Mouse (Mus musculus) midbrain, embryonic 12.5 days (tissue): Measurements from ENCODE around the gene Kif26b. TPM values are rescaled to one million over a fixed set of nuclear protein-coding genes. Genes with fewer than 3 reads are reported as not detected.

Experiments
- ATAC-seq: fragments of 200-750 bp; cut with Nextera tagmentation; 2 replicates; pipeline ENCODE4 v1.8.0; 2017; ENCODE audit warnings: low read depth, moderate TSS enrichment, moderate library complexity; ENCODE audit not compliant: low FRiP score
- H3K27ac ChIP-seq: fragments of 300-500 bp; sonication (generic); replicated peaks from 2 replicates; pipeline ENCODE4 v1.5.1; 2016; ENCODE audit warnings: mild to moderate bottlenecking
- H3K27me3 ChIP-seq: fragments of 300-500 bp; sonication (generic); 2 replicates; pipeline ENCODE4 v1.6.1; 2016; ENCODE audit warnings: mild to moderate bottlenecking
- H3K36me3 ChIP-seq: fragments of 300-500 bp; sonication (generic); 2 replicates; pipeline ENCODE4 v1.6.1; 2016
- H3K4me1 ChIP-seq: fragments of 300-500 bp; sonication (generic); 2 replicates; pipeline ENCODE4 v1.6.1; 2016
- H3K4me2 ChIP-seq: fragments of 300-500 bp; sonication (generic); replicated peaks from 2 replicates; pipeline ENCODE4 v1.6.1; 2016; ENCODE audit warnings: mild to moderate bottlenecking, moderate library complexity
- H3K4me3 ChIP-seq: fragments of 300-500 bp; sonication (generic); 2 replicates; pipeline ENCODE4 v1.5.1; 2016; ENCODE audit warnings: mild to moderate bottlenecking
- H3K9ac ChIP-seq: fragments of 300-500 bp; sonication (generic); replicated peaks from 2 replicates; pipeline ENCODE4 v1.6.1; 2016; ENCODE audit warnings: mild to moderate bottlenecking, moderate library complexity
- H3K9me3 ChIP-seq: fragments of 300-500 bp; sonication (generic); 2 replicates; pipeline ENCODE4 v1.6.1; 2016; ENCODE audit warnings: mild to moderate bottlenecking
- WGBS: fragments of 180-500 bp; shearing (Covaris S2); methylation state at CpG from one replicate; pipeline ENCODE4 v1.1.7; 2016; 5-methylcytosine and 5-hydroxymethylcytosine counted together
- polyA plus RNA-seq: library from polyadenylated mRNA; unstranded; fragments of >200 nt; fragmentation: Nextera tagmentation; extraction: Ambion mirVana; gene quantifications from 2 replicates; pipeline ENCODE4 v1.2.1, GENCODE M21; 2016

Gene Kif26b
- polyA plus RNA-seq, 1 experiment from 2014 or later, result 8.8 TPM

DNA sequence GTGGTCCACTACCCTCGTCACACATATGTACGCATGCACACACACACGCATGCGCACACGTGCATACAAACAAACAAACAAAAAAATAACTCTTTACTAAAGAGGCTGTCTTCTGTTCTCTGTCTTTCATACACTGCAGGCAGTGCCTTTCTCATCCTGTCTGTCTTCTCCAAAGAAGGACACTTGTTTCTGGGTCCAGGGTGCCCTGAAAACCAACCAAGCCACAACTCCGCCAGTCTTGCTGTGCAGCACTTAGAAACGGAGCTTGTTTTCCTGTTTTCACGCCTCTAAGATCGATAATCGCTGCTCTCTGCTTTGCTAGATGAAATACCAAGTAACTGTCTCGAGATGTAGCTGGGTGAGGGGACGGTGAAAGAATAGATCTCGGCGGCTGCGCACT, 82.6 kb downstream of the Kif26b start:
- WGBS, result 86% methylated on average over 15 of the region's 15 CpGs
- H3K9ac ChIP-seq, result no peak overlapping the region
- no peak overlapping the region for H3K4me2 ChIP-seq
- no peak overlapping the region for H3K27ac ChIP-seq
- H3K36me3 ChIP-seq, result no peaks in the 10 kb centered on the region
- ATAC-seq, result no peak
- no peaks in the 10 kb centered on the region for H3K9me3 ChIP-seq
- peaks cover 23% of the 10 kb centered on the region for H3K4me1 ChIP-seq
- H3K27me3 ChIP-seq, result no peaks in the 10 kb centered on the region; the same call in 1 of the 2 replicates
- H3K4me3 ChIP-seq, result no peak overlapping the region

DNA sequence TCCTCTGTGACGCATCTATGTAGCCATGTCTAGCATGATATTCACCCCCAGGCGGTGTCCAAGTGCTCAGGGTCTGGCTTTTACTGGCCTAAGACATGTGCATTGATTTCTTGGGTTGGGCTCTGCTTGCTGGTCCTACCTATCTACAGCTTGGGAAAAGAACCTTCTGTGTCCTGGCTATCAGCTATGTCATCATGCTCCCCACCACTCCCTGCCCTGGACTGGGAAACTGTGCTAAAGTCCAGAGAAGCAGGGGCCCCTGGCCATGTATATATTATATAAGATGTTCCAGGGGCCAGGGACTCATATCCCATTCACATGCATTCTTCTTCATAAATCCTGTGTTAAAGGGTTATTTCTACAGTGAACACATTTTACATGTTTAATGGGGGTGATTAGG, 92.4 kb downstream of the Kif26b start:
- Histone ChIP-seq H3K9me3 (no peaks in the 10 kb centered on the region), H3K27ac (no peak overlapping the region), H3K4me2 (no peak overlapping the region), H3K4me1 (no peaks in the 10 kb centered on the region), H3K4me3 (no peak overlapping the region), H3K9ac (no peak overlapping the region), H3K27me3 (0 out of 2 replicates have a peak, but pooled peaks cover under 1% of the 10 kb centered on the region), H3K36me3 (no peaks in the 10 kb centered on the region)
- ATAC-seq, result no peak
- 89% methylated on average over 2 of the region's 2 CpGs for WGBS

DNA sequence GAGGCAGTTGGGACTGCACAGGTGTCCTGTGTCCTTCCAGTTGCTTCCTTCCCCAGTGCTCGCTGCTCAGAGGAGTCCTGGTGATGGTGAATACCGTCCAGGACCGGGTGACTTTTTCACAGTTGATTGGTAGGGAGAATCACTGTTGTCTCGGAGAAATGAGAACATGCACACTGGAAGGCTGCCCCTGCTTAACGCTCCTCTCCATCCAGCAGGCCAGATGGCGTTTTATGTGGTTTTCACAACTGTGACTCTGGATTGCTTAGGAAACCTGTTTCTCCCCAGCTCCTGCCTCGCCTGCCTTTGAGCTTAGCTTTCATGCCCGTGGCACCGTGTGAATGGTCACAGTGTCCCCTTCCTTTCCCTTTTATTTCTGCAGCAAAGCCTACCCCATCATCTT, 95.0 kb downstream of the Kif26b start:
- H3K27ac ChIP-seq, result no peak overlapping the region
- H3K9ac ChIP-seq, result no peak overlapping the region
- peaks cover 4% of the 10 kb centered on the region; the same call in 1 of the 2 replicates for H3K27me3 ChIP-seq
- H3K4me2 ChIP-seq, result no peak overlapping the region
- H3K4me3 ChIP-seq, result no peak overlapping the region
- H3K36me3 ChIP-seq, result no peaks in the 10 kb centered on the region
- H3K9me3 ChIP-seq, result no peaks in the 10 kb centered on the region
- peaks cover 9% of the 10 kb centered on the region; the same call in 1 of the 2 replicates for H3K4me1 ChIP-seq
- ATAC-seq, result no peak
- 77% methylated on average over 9 of the region's 9 CpGs for WGBS

DNA sequence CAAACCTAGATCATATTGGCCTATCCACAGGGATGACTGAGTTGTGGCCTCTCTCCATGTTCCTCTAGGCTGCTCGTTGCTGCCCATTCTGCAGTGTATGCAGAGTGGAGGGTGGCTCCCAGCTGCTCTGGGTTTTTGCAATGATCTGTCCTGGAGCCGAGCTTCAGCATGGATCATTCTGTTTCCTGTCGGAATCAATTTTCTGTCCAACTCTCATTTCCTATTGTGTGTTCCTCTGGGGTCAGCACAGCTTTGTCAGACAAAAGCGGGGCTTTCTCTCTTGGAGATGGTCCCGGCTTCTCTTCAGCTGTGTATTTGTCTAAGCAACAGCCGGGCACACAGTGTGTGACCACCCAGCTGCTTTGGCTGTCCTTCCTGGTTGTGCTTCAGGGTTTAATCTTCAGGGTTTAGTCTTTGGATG, 98.0 kb downstream of the Kif26b start:
- ATAC-seq, result peak; percentile 66; the same call in 1 of the 2 replicates
- WGBS, result 30% methylated on average over 6 of the region's 6 CpGs
- Histone ChIP-seq H3K27ac (no peak overlapping the region), H3K4me2 (no peak overlapping the region), H3K4me1 (peaks cover 9% of the 10 kb centered on the region; the same call in 1 of the 2 replicates), H3K4me3 (no peak overlapping the region), H3K9me3 (no peaks in the 10 kb centered on the region), H3K36me3 (no peaks in the 10 kb centered on the region), H3K27me3 (peaks cover 4% of the 10 kb centered on the region; the same call in 1 of the 2 replicates), H3K9ac (no peak overlapping the region)

DNA sequence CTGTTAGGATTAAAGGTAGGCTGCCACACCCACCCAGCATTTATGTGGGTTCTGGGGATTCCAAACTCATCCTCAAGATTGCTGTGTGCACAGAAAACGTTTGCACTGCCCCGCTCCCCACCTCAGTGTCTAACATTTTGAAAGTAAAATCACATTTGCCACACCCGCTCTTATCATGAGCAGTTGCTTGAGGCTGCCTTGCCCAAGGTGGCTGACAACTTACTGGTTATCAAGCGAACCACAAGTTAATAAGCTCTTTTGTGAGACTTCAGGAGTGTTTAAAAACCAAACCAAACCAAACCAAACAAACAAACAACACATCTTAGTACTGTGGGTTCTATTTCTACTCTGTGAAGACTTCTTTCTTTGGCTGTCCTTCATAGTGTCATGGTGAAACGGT, 101.1 kb downstream of the Kif26b start:
- Histone ChIP-seq H3K36me3 (no peaks in the 10 kb centered on the region), H3K4me3 (no peak overlapping the region), H3K4me1 (peaks cover 18% of the 10 kb centered on the region), H3K27me3 (peaks cover 4% of the 10 kb centered on the region; the same call in 1 of the 2 replicates), H3K4me2 (no peak overlapping the region), H3K27ac (no peak overlapping the region), H3K9me3 (no peaks in the 10 kb centered on the region), H3K9ac (no peak overlapping the region)
- 89% methylated on average over 5 of the region's 5 CpGs for WGBS
- no peak for ATAC-seq

DNA sequence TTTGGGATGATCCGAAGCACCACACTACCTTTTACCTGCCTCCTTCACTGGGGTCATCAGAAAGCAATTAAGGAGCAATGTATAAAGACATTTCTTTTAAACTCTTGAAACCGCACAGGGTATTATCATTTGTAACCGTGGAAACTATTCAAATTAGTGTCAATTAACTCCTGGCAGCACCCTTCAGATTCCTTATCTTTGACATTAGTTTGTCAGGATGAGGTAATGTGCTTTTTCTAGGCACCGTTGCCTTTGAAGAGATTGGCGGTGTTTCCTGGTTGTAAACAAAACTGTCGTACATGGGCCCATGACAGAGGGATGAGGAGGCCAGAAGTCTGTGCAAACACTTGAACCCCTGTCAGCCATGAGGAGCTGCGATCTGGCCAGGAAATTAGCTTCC, 102.9 kb downstream of the Kif26b start:
- Histone ChIP-seq H3K4me2 (no peak overlapping the region), H3K9ac (no peak overlapping the region), H3K27me3 (no peaks in the 10 kb centered on the region), H3K36me3 (no peaks in the 10 kb centered on the region), H3K9me3 (no peaks in the 10 kb centered on the region), H3K4me3 (no peak overlapping the region), H3K4me1 (peaks cover 14% of the 10 kb centered on the region), H3K27ac (no peak overlapping the region)
- no peak for ATAC-seq
- 72% methylated on average over 7 of the region's 7 CpGs for WGBS

DNA sequence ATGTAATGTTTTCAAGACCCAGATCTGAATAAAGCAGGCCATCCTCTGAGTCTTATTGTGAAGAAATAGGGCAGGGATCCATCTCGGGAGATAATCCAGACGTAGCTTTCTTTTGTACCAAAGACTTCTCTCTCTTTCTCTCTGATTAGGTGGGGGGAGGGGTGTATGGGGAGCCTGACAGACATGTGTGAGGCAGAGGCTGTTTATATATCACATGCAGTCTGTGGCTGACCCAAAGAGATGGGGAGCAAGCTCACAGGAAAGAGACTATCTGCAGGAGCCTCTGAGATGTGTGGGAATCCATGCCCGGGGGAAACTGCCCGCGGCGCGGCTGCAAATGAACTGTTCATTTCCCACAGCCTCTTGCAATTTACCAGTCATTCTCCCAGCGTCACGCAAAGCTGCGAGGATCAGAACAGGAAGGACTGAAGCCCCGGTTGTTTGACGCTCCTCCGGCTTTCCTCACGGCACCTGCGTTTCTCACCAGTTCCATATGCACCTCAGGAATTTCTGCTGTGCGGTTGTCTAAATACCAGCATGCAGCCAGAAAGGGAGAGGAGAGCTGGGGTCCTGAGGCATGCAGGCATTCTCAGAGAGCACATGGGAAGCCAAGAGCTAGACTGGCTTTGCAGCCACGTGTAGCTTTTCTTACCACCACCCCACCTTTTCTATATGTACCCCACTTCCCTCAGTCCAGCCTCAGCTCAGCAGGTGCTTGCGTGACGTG, 105.6 kb downstream of the Kif26b start:
- H3K27me3 ChIP-seq, result no peaks in the 10 kb centered on the region
- H3K36me3 ChIP-seq, result no peaks in the 10 kb centered on the region
- H3K27ac ChIP-seq, result peak overlapping the region; percentile 25
- peaks cover 9% of the 10 kb centered on the region for H3K4me1 ChIP-seq
- H3K4me3 ChIP-seq, result no peak overlapping the region
- no peak overlapping the region for H3K4me2 ChIP-seq
- H3K9me3 ChIP-seq, result no peaks in the 10 kb centered on the region
- no peak overlapping the region for H3K9ac ChIP-seq
- WGBS, result 61% methylated on average over 18 of the region's 19 CpGs
- no peak for ATAC-seq

DNA sequence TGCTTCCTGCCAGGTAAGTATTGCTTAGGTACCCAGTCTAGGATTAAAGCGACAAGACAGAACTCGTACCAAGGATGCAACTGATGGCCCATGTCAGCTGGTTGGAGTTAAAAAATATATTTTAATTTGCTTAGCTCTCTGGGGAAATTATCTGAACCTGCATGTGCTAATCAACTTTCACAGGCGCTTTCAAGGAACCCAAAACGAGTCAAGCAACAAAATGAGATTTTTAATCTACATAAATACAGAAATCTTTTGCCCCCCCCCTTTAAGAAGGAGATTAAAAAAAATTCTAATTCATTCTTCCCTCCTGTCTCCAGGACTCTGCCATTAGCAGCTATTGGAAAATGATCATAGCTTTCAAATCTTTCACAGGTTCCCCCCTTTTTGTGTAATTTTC, 106.5 kb downstream of the Kif26b start:
- Histone ChIP-seq H3K27me3 (no peaks in the 10 kb centered on the region), H3K4me1 (peaks cover 9% of the 10 kb centered on the region), H3K36me3 (no peaks in the 10 kb centered on the region), H3K9me3 (no peaks in the 10 kb centered on the region), H3K27ac (no peak overlapping the region), H3K4me3 (no peak overlapping the region), H3K9ac (no peak overlapping the region), H3K4me2 (no peak overlapping the region)
- ATAC-seq, result no peak
- WGBS, result 74% methylated on average over 4 of the region's 4 CpGs

DNA sequence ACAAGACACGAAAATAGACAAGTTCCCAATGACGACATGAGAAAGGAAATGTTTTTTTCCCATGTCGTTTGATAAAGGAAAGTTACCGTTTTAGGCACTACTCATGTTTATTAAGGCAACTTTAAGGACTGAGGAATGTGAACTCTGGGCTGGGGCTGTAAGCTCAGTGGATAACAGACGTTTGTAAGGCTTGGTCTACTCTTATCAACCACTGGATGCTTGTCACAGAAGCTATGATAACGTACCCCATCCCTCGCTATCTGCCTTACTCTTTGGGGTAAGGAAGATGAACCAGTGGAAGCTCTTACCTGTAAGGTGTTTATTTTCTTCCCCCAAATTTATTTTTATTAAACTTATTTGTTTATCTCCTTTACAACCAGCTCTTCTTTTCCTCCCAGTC, 108.4 kb downstream of the Kif26b start:
- Histone ChIP-seq H3K4me1 (peaks cover 9% of the 10 kb centered on the region), H3K9ac (no peak overlapping the region), H3K36me3 (no peaks in the 10 kb centered on the region), H3K4me3 (no peak overlapping the region), H3K27ac (no peak overlapping the region), H3K27me3 (no peaks in the 10 kb centered on the region), H3K9me3 (no peaks in the 10 kb centered on the region), H3K4me2 (no peak overlapping the region)
- 87% methylated on average over 7 of the region's 7 CpGs for WGBS
- ATAC-seq, result no peak

DNA sequence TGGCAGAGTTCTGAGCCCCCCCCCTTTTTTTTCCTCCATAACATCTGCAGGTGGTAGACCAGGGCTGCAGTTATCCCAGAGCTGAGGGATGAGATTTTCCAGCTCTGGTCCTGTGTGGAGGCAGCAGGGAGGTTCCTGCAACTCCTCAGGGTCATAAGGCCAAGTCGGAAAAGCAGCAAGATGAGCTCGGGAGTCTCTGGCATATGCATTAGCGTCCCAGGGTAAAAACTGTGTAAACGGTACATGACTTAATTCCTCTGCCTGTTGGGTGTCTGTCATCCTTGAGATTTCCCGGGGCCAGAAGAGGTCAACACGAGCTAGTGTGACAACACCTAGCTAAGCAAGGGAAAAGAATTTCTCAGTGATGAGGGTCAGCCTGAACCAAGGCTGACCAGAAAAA, 111.0 kb downstream of the Kif26b start:
- Histone ChIP-seq H3K27me3 (no peaks in the 10 kb centered on the region), H3K9me3 (no peaks in the 10 kb centered on the region), H3K9ac (no peak overlapping the region), H3K4me2 (no peak overlapping the region), H3K27ac (no peak overlapping the region), H3K4me1 (0 out of 2 replicates have a peak, but pooled peaks cover under 1% of the 10 kb centered on the region), H3K4me3 (no peak overlapping the region), H3K36me3 (no peaks in the 10 kb centered on the region)
- WGBS, result 60% methylated on average over 6 of the region's 6 CpGs
- ATAC-seq, result no peak

DNA sequence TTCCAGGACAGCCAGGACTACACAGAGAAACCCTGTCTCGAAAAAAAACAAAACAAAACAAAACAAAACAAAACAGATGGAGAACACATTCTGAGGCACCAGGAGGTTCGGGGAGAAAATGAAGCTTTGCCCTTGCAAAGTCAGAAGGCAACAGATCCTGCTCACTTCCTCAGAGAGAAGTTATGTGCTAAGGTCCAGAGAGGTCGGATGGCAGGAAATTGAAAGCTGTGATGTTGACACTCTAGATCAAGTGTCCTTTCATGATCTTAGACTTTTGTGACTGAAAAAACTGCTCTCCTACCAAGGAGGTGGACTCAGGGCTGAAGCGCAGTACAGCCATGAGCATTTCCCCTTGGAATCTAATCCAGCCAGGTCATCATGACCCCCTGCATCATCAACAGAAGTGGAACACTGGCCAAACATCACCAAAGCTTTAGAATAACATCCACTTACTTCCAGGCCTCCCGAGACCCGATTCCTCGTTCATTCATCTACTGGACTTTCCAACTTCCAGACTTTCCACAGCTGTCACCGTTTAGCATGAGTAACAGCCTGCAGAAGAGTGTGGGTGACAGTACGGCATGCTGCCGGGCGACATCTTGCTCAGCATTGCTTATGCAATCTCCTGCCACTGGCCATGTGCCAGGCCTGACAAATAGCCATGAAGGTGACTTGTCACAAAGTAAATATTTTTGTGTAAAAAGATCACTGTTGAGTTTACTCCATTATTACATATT, 112.0 kb downstream of the Kif26b start:
- Histone ChIP-seq H3K27ac (no peak overlapping the region), H3K27me3 (no peaks in the 10 kb centered on the region), H3K4me2 (no peak overlapping the region), H3K4me1 (no peaks in the 10 kb centered on the region), H3K9ac (no peak overlapping the region), H3K9me3 (no peaks in the 10 kb centered on the region), H3K36me3 (no peaks in the 10 kb centered on the region), H3K4me3 (no peak overlapping the region)
- no peak for ATAC-seq
- 77% methylated on average over 11 of the region's 11 CpGs for WGBS

DNA sequence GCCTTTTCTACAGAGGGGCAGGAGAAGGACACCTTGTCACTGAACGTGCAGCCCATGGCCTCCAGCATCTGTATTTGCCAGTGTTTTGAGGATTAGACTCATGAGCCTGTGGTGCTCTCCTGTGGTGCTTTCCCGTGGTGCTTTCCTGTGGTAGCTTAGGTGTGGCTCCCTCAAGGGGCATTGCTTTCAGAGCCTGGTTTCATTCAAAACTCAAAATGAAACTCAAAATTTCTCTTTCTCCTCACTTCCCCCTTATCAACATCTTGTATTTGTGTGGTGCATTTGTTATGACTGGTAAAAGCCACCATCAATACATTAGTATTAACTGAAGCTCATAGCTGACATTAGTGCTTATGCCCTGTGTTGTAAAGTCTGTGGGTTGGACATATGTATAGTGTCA, 112.9 kb downstream of the Kif26b start:
- WGBS, result 68% methylated on average over 2 of the region's 2 CpGs
- no peak for ATAC-seq
- H3K4me3 ChIP-seq, result no peak overlapping the region
- no peak overlapping the region for H3K9ac ChIP-seq
- H3K4me1 ChIP-seq, result no peaks in the 10 kb centered on the region
- no peak overlapping the region for H3K27ac ChIP-seq
- no peak overlapping the region for H3K4me2 ChIP-seq
- H3K9me3 ChIP-seq, result no peaks in the 10 kb centered on the region
- no peaks in the 10 kb centered on the region for H3K36me3 ChIP-seq
- no peaks in the 10 kb centered on the region for H3K27me3 ChIP-seq
